Mouse (Mus musculus) CD4-positive, CD25-positive, alpha-beta regulatory T cell, adult 2 months (primary cell): ENCODE results near the gene Kcnip1.

ENCODE experiments used
- DNase-seq: peaks from one replicate; pipeline ENCODE4 v3.0.0-alpha.2; 2012; ENCODE audit warnings: low read depth, low spot score

The Kcnip1 gene

DNA sequence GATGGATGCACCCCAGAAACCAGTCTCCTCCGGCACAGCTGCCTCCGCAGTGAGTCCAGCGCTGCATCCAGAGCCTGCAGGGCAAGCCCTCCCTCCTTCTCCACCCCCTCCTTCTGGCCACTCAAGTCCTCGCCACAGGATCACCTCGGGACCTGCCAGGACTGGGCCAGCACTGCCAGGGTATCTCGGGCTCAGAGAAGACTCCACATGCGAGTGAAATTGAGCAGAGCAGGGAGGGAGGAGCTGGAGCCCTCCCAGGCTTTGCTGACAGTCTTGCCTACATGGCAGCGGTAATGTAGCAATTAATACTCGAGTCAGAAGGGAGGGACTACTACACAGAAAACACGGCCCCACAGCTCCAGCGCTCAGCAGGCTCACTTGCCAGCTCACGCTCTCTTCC lies at the start of gene Kcnip1:
TSS of gene Kcnip1 (minus strand) at position 215 of the 400 bp plus-strand sequence.
- DNase-seq: no peak

DNA sequence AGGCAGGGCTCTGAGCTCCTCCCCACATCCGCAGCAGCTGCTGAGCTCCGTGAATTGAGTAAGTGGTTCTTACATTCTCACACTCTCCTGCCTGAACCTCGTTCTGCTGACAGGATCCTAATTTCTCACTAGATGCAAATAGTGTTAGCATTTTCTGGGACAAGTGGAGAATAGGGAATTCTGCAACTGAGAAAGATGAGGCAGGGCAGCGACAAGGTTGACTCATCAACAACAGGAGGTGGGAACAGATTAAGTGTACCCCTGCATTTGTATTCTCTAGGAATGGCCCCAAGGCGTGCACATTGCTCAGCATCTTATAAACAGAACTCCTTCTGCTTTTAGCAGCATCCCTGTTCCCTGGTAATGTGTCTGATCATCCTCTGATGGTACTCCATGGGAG lies 47.1 kb upstream of the Kcnip1 start:
- DNase-seq: no peak

DNA sequence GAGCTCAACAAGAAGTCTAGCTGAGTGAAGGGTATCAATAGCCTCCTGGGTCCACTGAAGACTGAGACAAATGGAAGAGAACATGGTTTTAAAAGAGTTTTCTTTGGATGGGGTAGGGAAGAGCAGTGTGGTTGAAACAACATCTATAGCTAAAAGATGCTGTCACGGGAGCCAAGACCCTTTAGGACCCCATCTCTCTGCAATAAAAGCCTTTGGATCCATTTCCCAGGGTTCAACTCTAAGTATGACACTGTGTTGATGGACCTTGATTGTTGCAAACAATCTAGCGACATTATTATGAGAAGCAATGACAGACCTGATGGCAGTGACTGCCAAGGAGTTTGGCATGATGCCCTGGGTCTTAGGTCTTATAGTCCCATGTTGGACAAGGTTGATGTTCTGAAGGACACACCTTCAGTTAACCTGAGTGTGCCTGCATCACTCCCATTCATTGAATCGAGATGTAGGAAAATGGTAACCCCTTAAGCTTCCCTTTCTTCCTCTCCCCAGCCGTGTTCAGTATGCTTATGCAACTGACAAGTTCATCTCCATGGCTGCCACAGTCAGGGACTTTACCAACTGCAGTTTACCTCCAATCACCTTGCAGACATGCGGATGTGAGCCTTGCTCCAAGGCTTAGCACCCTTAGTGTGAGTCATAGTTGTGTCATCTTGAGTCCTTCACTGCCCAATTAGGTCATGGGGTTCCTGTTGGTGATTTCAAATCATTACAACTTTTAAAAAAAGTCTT lies 43.1 kb upstream of the Kcnip1 start:
- DNase-seq: peak; percentile 78

DNA sequence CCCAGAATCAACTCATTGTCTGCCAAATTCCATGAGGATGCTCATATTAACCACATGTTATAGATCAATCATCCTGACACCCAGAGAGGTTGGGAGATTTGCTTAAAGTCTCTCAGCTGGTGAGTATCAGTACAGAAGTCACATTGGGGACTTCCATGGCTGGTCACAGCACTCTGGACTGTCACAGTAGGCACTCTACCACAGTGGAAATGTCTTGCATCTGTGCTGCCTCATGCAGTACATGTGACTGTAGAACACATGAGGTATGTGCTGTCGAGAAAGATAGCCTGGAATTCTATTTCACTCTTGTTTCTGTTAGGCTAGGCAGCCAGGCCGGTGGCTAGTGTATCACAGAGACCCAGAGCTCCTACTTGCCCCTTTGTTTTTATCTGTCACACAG lies 41.8 kb upstream of the Kcnip1 start:
- no peak for DNase-seq

DNA sequence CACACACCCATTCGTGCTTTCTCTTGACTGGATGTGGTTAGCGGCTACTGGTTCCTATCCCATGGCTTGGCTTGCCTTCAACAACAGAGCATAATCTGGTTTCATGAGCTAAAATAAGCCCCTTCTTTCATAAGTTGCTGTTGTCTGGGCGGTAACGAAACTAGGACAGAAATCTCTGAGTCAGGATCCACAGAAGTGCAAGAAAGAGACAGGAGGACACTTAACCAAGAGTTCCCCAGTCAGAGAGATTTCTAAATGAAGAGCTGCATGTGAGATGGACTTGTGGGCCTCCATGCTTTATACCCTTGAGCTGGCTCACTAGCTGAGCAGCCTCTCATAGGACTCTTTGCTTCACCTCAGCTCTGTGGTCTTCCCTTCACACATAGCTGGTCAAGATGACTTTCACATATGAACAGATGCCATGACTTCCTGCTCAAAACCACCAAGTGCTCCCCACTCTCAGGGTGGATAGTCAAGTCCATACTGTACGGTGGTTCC lies 41.1 kb upstream of the Kcnip1 start:
- no peak for DNase-seq

DNA sequence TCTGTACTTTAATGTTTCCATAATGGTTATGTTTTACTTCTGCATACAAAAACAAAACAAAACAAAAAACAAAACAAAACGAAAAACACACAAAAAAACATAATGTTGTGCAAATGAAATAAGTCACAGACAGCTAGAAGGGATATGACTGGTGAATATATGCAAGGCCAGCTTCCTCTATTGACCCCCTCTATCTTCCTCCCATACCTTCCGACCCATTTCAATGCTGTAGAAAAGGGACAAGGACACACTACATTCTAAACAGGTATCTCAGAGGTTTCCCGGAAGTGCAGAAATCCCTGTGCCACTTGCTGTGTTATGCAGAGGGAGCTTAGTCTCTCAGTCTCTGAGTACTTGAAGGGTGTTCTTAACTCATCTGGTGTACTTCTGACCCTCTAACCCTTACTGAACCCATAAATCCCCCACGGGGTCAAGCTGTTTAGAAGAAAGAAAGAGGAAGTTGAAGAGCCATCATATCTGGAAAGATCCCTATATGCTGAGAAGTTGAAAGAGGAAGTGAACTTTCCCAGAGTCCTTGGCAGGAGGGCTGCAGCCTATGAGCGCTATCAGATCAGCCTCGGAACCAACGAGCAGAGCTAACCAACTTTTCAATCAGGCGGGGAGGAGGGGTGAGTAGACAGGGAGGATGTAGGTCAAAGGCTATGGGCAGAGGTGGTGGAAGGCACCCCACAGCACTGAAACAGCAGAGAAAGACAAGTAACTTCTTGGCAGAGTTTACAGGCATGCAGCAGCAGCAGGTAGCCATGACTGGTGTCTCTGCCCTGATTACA lies 38.3 kb upstream of the Kcnip1 start:
- peak; percentile 68 for DNase-seq

DNA sequence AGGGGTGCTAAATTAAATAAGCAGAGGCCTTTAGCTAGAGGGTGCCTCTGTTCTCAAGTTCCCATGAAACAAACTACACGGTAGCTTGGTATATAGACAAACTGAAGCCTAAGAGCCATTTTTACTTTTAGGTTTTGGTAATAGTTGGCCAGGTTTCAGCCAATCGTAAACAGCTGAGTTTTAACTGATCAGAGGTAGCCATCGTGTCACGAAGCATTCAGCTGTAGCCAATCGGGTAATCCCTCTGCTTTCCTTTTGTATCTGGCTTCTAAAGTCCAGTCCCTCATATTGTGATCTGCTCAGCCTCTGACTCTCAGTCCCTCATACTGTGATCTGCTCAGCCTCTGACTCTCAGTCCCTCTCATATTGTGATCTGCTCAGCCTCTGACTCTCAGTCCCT lies 36.7 kb upstream of the Kcnip1 start:
- DNase-seq: no peak

DNA sequence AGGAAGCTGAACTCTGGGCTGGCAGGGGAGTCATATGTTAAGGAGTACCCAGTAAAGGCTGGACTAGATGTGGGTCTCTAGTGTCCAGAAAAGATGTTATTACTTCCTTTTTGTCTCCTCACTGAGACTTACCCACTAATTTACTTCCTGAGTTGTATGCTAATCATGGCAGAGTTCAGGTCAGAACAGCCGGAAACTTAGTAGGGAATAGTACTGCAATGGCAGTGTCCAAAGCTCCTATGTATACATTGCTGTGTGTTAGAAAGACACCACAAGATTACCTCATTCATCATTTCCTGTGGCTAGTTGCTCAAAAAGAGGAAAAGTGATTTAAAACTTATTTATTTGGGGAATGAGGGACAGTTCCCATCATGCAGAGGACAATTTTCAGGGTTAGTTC lies 32.1 kb upstream of the Kcnip1 start:
- DNase-seq: no peak

DNA sequence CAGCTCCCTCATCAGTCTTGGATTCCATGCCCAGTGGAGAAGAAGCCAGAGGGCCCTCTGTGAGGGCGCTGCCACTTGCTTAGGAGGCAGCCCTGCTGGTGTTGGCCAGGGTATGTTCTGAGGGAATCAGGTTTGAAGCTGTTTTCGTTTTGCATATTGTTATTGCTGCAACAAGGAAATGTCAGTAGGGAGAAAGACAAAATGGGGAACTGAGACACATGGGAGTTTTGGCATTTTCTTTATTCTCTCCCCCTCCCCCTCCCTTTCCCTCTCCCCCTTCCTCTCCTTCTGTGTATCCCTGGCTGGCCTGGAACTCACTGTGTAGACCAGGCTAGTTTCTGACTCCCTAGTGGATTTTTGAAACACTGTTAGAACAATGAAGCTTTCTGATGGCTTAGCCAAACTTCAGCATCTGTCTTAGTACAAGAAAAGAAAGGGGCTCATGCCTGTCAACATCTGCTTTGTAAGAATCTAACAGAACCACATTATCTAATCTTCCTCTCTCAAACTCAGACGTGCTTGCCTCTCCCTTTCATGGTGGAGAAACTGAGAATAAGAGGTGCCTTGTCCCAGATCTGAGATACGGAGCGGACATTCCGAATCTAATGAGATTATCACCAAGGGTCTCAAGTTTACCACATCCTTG lies 19.2 kb upstream of the Kcnip1 start:
- DNase-seq: no peak

DNA sequence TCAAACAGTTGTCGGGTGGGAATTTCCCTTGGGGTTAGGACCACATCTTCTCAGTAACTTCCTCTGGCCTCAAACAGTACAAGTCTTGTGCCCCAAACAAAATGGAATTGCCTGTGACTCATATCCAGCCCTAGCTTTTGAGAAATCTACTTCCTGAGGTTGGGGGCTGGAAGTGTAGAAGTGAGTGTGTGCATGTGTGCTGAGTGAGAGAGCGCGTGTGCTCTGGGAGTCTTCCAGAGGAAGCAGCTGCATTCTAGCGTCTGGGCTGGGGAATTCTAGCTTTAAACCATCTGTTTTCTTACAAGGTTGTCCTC lies 17.9 kb upstream of the Kcnip1 start:
- peak; percentile 79 for DNase-seq

DNA sequence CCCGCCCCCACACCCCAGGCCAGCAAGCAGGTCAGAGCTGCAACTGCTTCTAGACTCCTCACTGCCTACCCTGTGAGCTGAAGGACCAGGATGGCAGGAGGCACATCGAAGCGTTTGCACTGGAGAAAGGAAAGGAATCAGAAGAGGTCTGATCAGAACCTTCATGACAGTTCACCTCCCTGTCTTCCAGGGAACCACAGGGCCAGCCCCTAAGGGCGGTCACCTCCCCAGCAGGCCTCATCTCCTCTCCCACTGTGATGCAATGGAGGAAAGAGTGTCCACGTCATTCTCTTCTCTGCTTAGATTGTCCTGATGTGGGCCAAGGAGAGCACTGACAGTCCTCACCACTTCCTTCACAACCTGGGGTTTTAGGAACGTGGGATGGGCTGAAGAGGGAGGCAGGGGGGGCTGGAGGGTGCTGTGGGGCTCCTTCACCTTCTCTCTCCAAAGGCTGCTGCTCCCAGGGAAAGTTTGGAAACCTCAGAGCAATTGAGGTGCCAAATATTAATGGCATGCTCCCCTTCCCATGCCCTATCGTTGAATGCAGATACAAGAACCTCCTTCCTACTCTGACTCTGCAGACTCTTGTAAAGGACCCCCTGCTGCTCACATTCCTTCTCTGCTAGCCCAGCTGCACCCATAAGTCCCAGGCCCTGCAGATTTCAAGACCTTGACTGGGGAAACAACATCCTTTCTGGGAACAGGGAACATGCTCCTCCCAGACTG lies 17.3 kb upstream of the Kcnip1 start:
- DNase-seq: peak; percentile 77

DNA sequence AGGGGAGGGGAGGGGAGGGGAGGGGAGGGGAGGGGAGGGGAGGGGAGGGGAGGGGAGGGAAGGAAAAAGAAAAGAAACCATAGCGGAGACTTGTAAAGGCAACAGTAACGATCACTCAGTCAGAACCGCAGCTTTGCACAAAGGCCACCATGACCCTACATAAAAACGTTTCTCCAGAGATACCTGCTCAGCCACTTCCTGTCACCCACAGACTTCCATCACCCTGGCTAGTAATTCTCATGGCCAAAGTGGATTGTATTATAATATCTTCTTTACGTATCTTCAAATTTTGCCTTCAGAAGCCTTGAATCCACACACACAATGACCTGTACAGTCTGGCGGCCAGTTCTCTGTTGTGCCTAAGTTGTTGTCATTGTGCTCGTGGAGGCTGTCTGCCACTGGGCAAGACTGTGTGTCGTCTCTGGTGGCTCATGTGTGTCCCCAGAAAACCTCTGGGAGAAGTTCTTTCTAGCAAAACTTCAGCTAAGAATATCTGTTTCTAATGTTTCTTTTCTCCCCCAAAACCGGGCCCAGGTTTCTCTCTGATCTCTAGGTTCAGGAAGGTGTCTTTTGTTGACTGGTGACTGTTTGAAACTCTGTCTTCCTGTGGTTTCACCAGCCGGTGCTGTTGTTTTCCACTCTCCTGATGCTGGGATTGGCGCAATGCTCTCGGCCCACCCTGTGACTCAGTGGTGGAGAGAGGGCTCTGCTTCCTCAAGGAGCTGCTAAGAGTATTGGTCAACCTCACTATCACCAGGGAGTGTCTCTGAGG lies 16.6 kb upstream of the Kcnip1 start:
- peak; percentile 63 for DNase-seq

DNA sequence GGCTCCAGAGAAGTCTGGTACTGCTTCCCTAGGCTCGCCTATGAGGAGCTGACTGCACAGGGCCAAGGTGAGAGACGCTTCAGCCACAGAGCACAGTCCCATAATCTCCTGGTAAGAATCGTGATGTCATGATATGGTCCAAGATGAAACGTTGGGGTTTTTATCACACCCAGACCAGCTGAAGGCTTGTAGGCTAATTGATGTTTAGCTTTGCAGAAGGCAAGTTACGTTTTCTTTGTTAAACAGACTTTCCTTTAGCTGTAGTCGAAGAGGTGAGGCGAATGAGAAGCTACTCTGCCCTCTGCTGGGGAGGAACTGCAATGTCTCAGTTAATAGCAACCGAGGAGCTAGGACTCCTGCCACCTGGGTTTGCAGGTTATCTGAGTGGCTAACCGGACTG lies 15.8 kb upstream of the Kcnip1 start:
- peak; percentile 92 for DNase-seq

DNA sequence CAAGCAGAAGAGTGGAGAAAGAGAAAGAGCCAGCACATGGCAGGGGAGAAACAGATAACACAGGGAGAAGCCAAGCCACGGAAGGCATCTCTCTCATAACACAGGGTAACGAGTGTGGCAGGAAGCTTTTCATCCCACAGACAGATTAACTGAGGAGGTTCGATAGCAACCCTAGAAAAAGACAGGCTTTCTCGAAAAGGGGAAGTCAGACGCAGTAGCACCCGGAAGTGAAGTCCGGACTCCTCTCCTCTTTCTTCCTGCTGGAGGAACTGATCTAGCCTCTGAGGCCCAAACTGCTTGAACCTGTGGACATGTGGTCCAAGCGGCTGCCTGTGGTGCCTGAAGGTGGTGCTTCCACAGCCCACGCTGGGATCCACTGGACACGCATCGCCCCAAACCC lies 15.3 kb upstream of the Kcnip1 start:
- DNase-seq: peak; percentile 74

DNA sequence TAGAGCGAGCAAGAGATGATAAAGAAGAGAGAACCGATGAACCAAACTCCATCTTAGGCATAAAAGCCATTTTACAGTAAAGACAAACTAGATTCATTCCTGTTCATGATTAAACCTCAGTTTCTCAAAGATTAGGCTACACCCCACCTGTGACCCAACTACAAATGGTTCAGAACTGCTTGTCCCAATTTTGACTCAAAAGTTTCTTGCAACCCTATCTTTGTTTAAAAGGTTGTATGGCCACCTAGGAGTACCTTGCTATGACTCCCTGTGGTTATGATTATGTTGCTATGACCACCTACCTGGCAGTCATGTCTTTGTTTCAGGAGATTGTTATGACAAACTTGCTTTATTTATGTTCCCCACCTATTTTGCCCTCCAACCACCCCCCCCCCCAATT lies 14.7 kb upstream of the Kcnip1 start:
- peak; percentile 28 for DNase-seq

DNA sequence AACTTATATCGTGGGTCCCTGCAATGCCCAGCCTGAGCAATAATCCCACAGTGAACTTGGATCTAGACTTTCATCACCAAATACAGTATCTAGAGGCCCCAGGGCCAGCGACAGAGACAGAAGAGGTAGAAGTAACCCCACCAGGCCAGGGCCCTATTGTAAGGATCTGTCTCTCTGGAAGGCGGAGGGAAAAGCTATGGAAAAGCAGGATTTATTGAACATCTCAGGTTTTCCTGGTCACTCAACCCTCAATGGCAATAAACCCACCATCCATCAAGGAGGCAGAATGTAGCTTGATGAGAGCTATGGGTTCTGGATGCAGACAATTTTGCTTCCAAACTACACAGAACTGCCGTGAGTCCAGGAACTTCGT lies 9.6 kb upstream of the Kcnip1 start:
- DNase-seq: no peak

DNA sequence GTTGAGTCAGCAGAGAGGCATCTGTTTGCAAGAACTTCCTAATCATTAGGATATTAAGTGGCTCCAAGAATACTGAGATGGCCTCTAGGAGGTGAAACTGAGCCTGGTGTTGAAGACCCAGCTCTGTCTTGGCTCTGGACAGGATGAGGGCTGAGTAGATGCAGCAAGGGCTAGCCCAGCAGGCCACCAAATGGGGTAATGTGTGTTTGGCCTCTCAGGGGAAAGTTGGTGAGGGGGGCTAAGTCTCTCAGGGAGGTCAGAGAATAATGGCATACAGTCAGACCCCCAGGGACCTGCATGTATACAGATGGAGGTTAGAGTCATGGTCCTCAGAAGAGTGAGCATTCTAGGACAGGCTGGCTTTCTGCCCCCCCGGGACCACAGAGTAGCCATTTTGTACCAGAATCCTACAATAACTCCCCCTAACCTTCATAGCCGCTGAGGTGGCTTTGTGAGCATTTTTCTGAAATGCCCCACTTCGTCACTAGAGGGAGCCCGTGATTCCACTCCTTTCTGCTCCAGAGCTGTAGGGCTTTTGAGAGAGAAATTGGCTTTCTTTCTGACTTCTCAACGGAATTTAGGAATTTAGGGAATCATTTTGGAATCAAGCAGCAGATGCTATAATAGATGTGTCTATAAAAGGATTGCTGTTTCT lies 9.1 kb upstream of the Kcnip1 start:
- peak; percentile 84 for DNase-seq

DNA sequence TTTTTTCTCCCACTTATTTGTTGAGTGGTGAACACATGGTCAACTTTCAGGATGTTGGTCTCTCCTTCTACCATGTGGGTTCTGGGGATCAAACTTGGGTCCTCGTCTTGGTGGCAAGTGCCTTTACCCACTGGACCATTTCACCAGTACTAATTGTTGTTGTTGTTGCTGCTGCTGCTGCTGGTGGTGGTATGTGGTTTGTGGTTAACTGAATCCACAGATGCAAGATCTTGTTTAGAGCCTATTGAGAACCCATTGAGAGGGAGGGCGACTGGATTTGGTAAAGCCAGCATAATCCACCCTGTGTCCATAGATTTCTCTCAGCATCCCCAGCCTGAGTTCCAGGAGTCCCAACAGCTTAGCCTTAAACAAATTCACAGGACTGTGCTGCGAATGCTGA lies 7.5 kb upstream of the Kcnip1 start:
- DNase-seq: no peak

DNA sequence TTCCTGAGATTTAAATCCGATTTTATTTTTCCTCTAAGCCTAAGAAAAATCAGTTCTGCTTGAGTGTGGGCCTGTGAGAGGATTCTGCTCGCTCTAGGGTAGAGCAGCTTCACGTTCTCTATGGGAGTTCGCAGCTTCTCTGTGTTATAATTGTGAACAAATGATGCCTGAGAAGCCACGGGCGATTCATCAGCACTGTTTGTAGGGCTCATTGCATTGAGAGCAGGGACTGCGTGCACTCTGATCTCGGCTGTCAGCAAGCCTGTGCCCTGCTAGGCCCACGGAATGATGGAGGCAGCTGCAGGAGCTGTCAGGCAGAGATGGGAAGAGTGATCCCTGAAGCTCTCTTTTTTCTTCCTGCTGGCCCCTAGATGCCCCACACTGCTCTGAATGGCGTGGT lies 5.3 kb upstream of the Kcnip1 start:
- DNase-seq: no peak

DNA sequence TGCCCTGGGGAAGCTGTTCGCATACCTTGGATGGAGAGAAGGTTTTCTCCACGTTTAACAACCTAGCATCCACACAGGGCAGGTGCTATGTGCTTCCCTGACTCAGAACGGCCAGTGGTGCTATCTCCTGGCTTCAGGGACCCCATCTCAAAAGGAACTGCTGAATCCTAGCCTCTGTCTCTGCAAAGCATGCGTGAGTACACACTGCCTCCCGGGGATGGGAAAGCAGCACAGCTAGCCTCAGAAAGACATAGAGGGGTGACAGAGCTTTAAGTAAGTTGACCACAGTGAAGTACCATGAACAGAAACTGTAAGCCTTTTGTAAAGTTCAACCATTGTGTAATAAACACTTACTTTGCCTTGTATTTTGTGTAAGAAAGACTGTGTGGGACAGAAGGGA lies 544 bp upstream of the Kcnip1 start:
- DNase-seq: no peak

DNA sequence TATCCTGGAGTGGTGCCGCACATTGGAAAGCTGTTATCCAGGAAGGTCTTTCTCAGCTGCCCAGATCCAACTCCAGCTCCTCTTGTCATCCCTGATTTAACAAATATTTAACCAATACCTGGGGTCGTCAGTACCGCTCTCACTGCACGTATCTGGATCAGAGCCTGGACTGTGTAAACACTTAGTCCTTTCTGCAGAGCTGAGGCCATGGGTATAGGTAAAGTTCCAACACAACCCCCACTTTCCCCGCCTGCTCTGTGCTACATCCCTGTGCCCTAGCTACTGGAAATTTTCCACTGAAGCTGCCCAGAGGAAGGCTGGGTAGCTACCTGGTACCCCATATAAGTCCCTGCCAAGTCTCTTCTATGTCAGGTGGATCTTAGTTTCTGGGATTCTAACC lies 3.0 kb downstream of the Kcnip1 start:
- no peak for DNase-seq
